Mouse (Mus musculus) embryo, embryonic 11.5 days (tissue): ENCODE measurements around the gene Cdc26.

Source experiments
- DNase-seq: peaks from one replicate; pipeline ENCODE4 v3.0.0-alpha.2; 2012; ENCODE audit warnings: low read depth, low spot score

Cdc26 gene

GRCm38 (mm10) chr4:62398956-62399355 lies 9.5 kb downstream of the Cdc26 start:
- no peak for DNase-seq

GRCm38 (mm10) chr4:62397616-62398365 lies 10.7 kb downstream of the Cdc26 start:
- no peak for DNase-seq

DNA sequence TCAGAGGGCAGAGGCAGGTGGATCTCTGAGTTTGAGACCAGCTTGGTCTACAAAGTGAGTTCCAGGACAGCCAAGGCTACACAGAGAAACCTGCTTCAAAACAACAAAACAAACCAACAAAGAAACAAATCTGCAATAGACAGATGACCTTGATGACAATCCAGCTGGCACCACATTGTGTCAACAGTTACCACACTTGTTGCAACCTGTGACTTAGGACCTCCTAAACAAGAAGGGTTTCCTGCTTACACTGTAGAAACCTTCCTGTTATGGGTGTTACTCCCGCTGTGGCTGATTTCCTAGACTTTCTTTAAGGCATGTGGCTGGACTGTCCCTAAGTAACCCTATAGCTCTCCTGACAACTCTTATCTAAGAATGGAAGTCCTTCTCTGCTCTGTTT lies 12.6 kb downstream of the Cdc26 start:
- no peak for DNase-seq

DNA sequence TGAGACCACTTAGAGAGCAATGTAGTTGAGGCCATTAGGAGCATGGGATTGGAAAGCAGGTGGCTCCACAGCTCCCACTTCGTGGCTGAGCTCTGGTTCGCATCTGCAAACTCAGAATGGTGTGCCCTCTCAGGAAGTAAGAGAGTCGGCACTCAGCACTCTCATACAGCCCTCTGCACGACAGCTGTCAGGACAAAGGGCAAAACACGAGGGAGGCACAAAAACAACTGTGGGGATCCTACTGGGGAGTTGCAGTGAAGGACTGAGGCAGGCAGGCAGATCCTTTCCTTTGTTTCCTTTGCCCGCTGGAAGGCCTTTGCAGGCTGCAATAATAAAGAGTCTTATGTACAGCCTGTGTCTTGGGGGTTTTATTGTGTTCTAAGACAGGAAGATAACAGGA lies 15.0 kb downstream of the Cdc26 start:
- no peak for DNase-seq

DNA sequence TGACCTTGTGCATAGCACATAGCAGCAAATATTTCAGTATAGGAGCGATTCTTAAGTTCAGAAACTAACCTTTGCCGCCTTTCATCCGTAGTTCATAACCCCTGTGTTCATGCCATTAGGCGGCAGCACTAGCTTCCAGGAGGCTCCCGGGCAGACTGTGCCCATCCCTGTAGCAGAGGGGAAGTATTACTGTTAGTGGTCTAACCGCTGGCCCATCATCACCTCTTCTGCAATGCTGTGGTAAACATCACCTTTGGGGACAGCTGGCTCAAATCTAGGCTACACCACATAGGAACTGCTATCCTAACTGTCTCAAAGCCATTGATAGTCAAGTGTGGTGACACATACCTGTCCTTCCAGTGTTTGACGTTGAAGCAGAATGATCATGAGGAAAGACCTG lies 16.6 kb downstream of the Cdc26 start:
- DNase-seq = no peak

GRCm38 (mm10) chr4:62389592-62390512 lies 18.6 kb downstream of the Cdc26 start:
- DNase-seq = no peak

- DNase-seq = no peak
These were observed 23.0 kb downstream of the Cdc26 start for GRCm38 (mm10) chr4:62385439-62385838.

GRCm38 (mm10) chr4:62384159-62384558 lies 24.3 kb downstream of the Cdc26 start:
- no peak for DNase-seq

DNA sequence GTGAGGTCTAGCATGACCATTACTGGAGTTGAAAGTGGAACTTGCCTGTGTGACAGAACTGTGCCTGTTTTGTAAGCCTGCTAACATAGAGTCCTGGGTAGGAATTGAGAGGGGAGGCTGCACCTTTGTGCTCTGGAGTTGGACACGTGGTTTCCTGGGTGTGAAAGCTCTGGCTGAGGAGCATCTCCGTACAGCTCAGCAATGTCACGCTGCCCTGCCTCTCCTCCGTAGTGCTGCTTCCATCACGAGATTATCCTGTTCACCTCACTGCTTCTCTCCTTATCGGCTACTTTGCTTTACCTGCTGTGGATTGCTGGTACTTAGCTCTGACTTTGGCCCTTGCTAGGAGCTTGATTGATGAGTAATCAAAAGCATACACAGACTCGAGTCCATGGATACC lies 24.7 kb downstream of the Cdc26 start:
- no peak for DNase-seq

DNA sequence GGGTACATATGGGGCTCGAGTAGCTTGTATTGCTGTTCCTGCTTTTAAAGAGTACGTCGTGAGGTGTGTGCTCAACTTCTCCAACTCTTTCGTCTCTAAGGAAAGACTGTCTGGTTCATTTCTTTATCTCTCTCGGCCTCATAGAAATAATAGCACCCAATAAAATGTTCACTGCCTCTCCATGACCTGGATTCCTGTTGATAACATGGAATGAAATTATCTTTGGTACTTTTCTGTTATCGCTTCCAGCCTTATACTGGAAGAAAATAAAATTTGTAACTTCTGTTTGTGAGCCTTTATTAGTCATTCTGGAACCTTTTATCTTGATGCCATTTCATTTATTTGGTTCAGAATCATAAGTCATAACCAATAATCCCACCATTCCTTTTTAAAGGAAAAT lies 25.2 kb downstream of the Cdc26 start:
- no peak for DNase-seq

DNA sequence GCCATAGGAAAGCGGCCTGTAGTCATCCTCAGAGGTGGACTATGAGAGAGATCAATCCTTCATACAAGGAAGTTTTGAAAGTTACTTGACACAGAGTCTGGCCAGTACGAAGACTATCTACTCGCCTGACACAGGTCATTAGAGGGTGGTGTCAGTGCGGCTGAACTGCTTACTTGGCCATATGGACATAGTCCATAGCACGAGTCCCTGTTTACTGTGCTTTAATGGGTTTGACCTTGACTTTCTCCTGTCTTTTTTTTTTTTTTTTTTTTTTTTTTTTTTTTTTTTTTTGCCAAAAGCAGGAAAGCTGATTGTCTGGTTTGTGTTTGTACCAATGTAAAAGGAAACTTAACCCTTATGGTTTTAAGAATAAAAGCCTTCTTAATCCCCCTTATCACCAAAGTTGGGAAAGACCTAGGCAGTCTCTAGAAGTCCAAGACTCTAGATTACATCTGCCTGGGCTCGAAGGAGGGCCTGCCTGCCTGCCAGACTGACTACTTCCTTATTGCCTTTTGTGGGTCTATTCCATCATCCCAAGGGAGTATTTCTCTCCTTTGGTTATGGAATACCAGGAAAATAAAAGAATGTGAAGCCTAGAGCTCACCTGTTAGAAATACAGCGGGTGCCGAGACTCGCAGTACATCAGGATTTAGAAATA lies 28.6 kb downstream of the Cdc26 start:
- no peak for DNase-seq

DNA sequence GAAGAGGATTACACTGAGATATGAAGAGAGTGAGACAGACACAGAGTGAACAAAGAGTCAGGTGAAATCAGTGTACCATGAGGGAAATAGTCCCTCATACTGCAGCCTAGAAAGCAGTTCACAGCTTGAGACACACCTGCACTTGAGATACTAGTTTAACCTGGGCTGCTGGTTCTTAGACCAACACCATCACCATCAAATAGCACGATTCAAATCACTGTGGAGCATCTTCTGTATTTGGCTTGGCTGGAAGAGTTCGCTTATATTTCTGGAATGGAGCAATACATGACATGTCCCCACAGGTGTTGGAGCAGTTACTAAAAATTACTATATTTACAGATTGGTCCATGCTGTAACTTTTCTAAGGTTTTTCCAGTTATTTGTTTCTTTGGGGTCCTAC lies 32.3 kb downstream of the Cdc26 start:
- no peak for DNase-seq

DNA sequence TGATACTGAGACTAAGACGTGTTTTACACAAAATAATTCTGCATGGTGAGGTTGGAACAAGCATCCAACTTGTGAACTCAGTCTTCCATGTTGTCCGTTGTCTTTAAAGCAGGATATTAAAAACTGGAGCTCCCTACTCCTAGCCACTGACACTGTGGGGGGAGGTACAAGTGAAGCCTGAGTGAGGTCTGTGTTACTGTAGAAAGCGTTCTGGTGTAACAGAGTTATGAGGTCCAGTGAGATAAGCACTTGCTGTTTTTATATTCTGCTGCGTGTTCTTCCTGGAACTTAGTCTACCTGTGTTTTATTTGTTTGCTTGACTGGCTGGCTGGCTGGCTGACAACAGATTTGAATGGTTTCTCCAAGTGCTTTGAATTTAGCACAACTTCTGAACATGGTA lies 34.1 kb downstream of the Cdc26 start:
- no peak for DNase-seq

DNA sequence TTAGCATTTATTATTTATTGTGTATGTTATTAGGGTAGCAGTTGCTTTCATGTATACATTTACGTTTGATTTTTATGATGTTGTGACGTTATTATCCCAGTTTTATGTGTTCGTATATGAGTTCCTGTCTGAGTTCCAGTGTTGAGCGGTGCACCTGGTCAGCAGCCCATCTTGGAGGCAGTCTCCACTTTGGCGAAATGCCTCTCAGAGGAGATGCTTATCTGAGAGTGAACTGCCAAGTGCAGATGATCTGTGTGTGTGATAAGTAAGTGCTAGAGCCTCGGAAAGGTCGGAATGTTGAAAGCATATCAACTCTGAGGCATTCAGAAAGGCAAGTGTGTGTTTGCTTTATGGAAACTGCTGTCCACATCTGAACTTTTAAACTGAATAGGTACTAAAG lies 34.8 kb downstream of the Cdc26 start:
- DNase-seq = no peak

DNA sequence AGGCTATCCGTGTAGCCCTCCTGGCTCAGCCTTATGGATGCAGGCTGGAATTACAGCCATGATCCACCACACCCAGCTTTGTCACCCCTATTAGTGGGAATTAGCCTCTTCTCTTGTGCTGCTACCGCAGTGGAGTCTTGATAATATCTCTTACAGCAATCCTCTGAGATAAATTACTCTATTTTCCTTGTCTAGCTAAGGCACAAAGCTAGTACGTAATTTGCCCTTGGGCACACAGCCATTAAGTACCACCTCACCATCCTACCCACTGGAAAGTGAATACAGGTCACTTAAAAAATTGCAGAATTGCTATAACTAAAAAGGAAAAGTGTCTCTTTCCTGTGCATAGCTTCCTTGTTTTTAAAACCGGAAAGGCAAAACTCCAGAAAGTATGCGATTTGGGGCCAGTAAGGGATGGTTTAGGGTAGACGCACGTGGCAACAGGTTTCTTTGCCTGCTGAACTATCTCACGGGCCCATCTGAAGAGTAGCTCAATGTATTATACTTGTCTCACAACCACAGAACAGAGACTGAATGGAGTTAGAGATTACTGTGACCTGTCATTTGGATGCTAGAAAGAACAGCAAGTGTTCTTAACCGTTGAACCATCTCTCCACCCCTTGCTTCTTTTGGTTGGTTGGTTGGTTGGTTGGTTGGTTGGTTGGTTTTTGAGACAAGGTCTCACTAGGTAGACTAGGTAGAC lies 35.5 kb downstream of the Cdc26 start:
- no peak for DNase-seq

GRCm38 (mm10) chr4:62372410-62372809 lies 36.0 kb downstream of the Cdc26 start:
- no peak for DNase-seq

DNA sequence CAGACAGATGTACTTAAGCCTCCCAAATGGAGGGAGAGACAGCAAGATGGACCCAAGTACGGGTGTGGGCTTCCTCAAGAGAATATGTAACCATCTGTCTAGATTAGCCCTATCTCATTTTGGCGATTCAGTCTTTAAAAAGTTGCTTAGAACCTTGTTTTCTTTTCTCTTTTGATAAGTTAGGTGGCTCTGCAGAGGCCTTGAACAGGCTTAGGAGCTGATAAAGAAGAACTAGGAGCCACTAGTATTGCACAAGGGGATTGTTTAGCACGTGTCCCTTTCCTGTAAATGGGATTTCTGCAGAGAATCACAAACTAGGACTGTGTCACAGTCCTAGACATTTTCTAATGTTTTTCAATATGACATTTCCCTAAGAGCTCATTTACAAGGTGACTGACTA lies 39.4 kb downstream of the Cdc26 start:
- DNase-seq = no peak

- no peak for DNase-seq
These were observed 40.9 kb downstream of the Cdc26 start for GRCm38 (mm10) chr4:62367586-62367985.

GRCm38 (mm10) chr4:62366291-62366690 lies 42.2 kb downstream of the Cdc26 start:
- DNase-seq = no peak

DNA sequence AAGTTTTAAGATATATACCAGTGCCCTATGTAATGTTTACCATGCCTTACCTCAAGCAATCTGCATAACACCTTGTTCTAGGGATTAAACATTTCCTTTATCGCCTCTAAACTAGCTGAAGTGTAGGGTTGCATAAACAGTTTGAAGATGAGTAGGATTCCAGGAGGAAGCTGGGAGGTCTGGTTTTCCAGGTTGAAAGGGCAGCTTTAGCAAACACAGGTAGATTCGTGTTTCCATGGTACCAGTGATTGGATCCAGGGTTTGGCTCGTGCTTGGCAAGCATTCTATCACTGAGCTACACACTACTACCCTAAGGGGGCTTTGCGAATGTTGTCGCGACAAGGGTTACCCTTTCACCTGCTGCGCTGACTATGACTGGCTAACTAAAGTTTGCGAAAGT lies 44.1 kb downstream of the Cdc26 start:
- DNase-seq = no peak

DNA sequence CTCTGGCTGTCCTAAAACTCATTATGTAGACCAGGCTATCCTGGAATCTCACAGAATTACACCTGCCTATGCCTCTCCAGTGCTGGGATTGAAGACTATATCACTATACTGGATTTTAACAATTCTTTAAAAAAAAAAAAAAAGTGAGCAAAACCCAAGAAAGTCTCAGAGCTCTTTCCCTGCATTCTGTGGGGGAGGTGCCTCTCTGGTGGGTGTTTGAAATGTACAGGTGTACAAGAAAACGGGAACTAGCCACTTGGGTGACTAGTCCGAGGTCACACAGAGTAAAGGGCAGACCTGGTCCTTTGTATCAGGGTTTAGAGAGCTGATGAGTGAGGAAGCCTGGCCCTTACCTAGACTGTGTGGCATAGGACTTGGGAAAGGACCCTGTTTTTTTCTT lies 46.0 kb downstream of the Cdc26 start:
- no peak for DNase-seq

GRCm38 (mm10) chr4:62361997-62362396 lies 46.4 kb downstream of the Cdc26 start:
- DNase-seq = no peak
